Mouse (Mus musculus): ENCODE measurements around the gene Hist1h3c. TPM values are rescaled to one million over a fixed set of nuclear protein-coding genes. Genes with fewer than 3 reads are reported as not detected.
"Not testable (repeated sequence)": the region's sequence is repeated elsewhere in the genome, so short reads cannot be mapped to it uniquely, and the experiment has no call there.

Gene Hist1h3c
- polyA plus RNA-seq, 1 experiment from 2014 or later, result 6.6 TPM

- Histone ChIP-seq H3K4me2 (no peak overlapping the region), H3K4me3 (no peak overlapping the region), H3K9ac (no peak overlapping the region), H3K27ac (no peak overlapping the region), H3K36me3 (no peaks in the 10 kb centered on the region), H3K4me1 (no peaks in the 10 kb centered on the region), H3K9me3 (no peaks in the 10 kb centered on the region), H3K27me3 (no peaks in the 10 kb centered on the region)
- no peak for ATAC-seq (ENCODE audit: insufficient number of reproducible peaks, low FRiP score, low TSS enrichment, low read depth)
- WGBS, result 26% methylated on average over 8 of the region's 8 CpGs
Measured at GRCm38 (mm10) chr13:23732156-23732804, 13.1 kb downstream of the Hist1h3c start.

- H3K4me2 ChIP-seq, result no peak overlapping the region
- no peak overlapping the region for H3K27ac ChIP-seq
- H3K27me3 ChIP-seq, result no peaks in the 10 kb centered on the region
- ATAC-seq (ENCODE audit: insufficient number of reproducible peaks, low FRiP score, low TSS enrichment, low read depth), result no peak
- no peak overlapping the region for H3K4me3 ChIP-seq
- no peak overlapping the region for H3K9ac ChIP-seq
- no peaks in the 10 kb centered on the region for H3K4me1 ChIP-seq
- no peaks in the 10 kb centered on the region for H3K36me3 ChIP-seq
- no peaks in the 10 kb centered on the region for H3K9me3 ChIP-seq
- WGBS, result 39% methylated on average over 8 of the region's 8 CpGs
Measured at GRCm38 (mm10) chr13:23730479-23730878, 14.9 kb downstream of the Hist1h3c start.

- Histone ChIP-seq H3K4me1 (no peaks in the 10 kb centered on the region), H3K4me3 (no peak overlapping the region), H3K27ac (no peak overlapping the region), H3K36me3 (no peaks in the 10 kb centered on the region), H3K4me2 (no peak overlapping the region), H3K9ac (no peak overlapping the region), H3K27me3 (no peaks in the 10 kb centered on the region), H3K9me3 (no peaks in the 10 kb centered on the region)
- WGBS, result 94% methylated on average over 5 of the region's 5 CpGs
- ATAC-seq (ENCODE audit: insufficient number of reproducible peaks, low FRiP score, low TSS enrichment, low read depth), result no peak
Measured at GRCm38 (mm10) chr13:23729706-23730105, 15.7 kb downstream of the Hist1h3c start.

GRCm38 (mm10) chr13:23729192-23729525 is 16.2 kb downstream of the Hist1h3c start:
- 87% methylated on average over 9 of the region's 9 CpGs for WGBS
- H3K9me3 ChIP-seq, result no peaks in the 10 kb centered on the region
- no peak overlapping the region for H3K9ac ChIP-seq
- H3K4me3 ChIP-seq, result no peak overlapping the region
- no peak overlapping the region for H3K27ac ChIP-seq
- H3K36me3 ChIP-seq, result no peaks in the 10 kb centered on the region
- ATAC-seq (ENCODE audit: insufficient number of reproducible peaks, low FRiP score, low TSS enrichment, low read depth), result no peak
- no peaks in the 10 kb centered on the region for H3K27me3 ChIP-seq
- H3K4me2 ChIP-seq, result no peak overlapping the region
- H3K4me1 ChIP-seq, result no peaks in the 10 kb centered on the region

- no peak overlapping the region for H3K9ac ChIP-seq
- H3K4me2 ChIP-seq, result no peak overlapping the region
- ATAC-seq (ENCODE audit: insufficient number of reproducible peaks, low FRiP score, low TSS enrichment, low read depth), result no peak
- no peaks in the 10 kb centered on the region for H3K4me1 ChIP-seq
- WGBS, result 89% methylated on average over 18 of the region's 18 CpGs
- no peak overlapping the region for H3K4me3 ChIP-seq
- no peaks in the 10 kb centered on the region for H3K27me3 ChIP-seq
- H3K27ac ChIP-seq, result no peak overlapping the region
- no peaks in the 10 kb centered on the region for H3K9me3 ChIP-seq
- H3K36me3 ChIP-seq, result no peaks in the 10 kb centered on the region
Measured at GRCm38 (mm10) chr13:23728472-23729191, 16.8 kb downstream of the Hist1h3c start.

GRCm38 (mm10) chr13:23725213-23725612 is 20.2 kb downstream of the Hist1h3c start:
- no peak for ATAC-seq (ENCODE audit: insufficient number of reproducible peaks, low FRiP score, low TSS enrichment, low read depth)
- no peak overlapping the region for H3K27ac ChIP-seq
- H3K27me3 ChIP-seq, result no peaks in the 10 kb centered on the region
- no peak overlapping the region for H3K9ac ChIP-seq
- no CpG with 5 or more reads among the region's 1 CpGs for WGBS
- H3K4me2 ChIP-seq, result no peak overlapping the region
- H3K36me3 ChIP-seq, result no peaks in the 10 kb centered on the region
- no peak overlapping the region for H3K4me3 ChIP-seq
- no peaks in the 10 kb centered on the region for H3K9me3 ChIP-seq
- no peaks in the 10 kb centered on the region for H3K4me1 ChIP-seq

- H3K4me3 ChIP-seq, result no peak overlapping the region
- H3K9ac ChIP-seq, result no peak overlapping the region
- no peaks in the 10 kb centered on the region for H3K9me3 ChIP-seq
- H3K4me1 ChIP-seq, result no peaks in the 10 kb centered on the region
- no peak overlapping the region for H3K4me2 ChIP-seq
- WGBS, result 88% methylated on average over 4 of the region's 4 CpGs
- no peaks in the 10 kb centered on the region for H3K36me3 ChIP-seq
- H3K27me3 ChIP-seq, result no peaks in the 10 kb centered on the region
- H3K27ac ChIP-seq, result no peak overlapping the region
- no peak for ATAC-seq (ENCODE audit: insufficient number of reproducible peaks, low FRiP score, low TSS enrichment, low read depth)
Measured at GRCm38 (mm10) chr13:23724239-23724638, 21.2 kb downstream of the Hist1h3c start.

GRCm38 (mm10) chr13:23717593-23718245 is 27.7 kb downstream of the Hist1h3c start:
- H3K4me3 ChIP-seq; ATAC-seq (ENCODE audit: insufficient number of reproducible peaks, low FRiP score, low TSS enrichment, low read depth); H3K9me3 ChIP-seq; H3K4me1 ChIP-seq; H3K4me2 ChIP-seq; H3K27ac ChIP-seq; H3K36me3 ChIP-seq; H3K9ac ChIP-seq; H3K27me3 ChIP-seq: not testable (repeated sequence)
- WGBS, result 11% methylated on average over 2 of the region's 2 CpGs

GRCm38 (mm10) chr13:23717176-23717575 is 28.2 kb downstream of the Hist1h3c start:
- 52% methylated on average over 11 of the region's 11 CpGs for WGBS
- no peaks in the 10 kb centered on the region for H3K4me1 ChIP-seq

GRCm38 (mm10) chr13:23716261-23717042 is 28.9 kb downstream of the Hist1h3c start:
- Histone ChIP-seq H3K9ac (no peak overlapping the region), H3K4me3 (no peak overlapping the region), H3K27ac (no peak overlapping the region), H3K36me3 (no peaks in the 10 kb centered on the region), H3K27me3 (no peaks in the 10 kb centered on the region), H3K9me3 (no peaks in the 10 kb centered on the region), H3K4me1 (no peaks in the 10 kb centered on the region), H3K4me2 (no peak overlapping the region)
- ATAC-seq (ENCODE audit: insufficient number of reproducible peaks, low FRiP score, low TSS enrichment, low read depth), result no peak
- 88% methylated on average over 5 of the region's 5 CpGs for WGBS

More at GRCm38 (mm10) chr13:23717176-23717575, 28.2 kb downstream of the Hist1h3c start:
- no peak overlapping the region for H3K4me2 ChIP-seq
- H3K27ac ChIP-seq, result no peak overlapping the region
- H3K9me3 ChIP-seq, result no peaks in the 10 kb centered on the region
- no peak overlapping the region for H3K9ac ChIP-seq
- H3K4me3 ChIP-seq, result no peak overlapping the region
- no peaks in the 10 kb centered on the region for H3K36me3 ChIP-seq
- ATAC-seq (ENCODE audit: insufficient number of reproducible peaks, low FRiP score, low TSS enrichment, low read depth), result no peak
- no peaks in the 10 kb centered on the region for H3K27me3 ChIP-seq

- Histone ChIP-seq H3K4me3 (peak within 1 kb of the TSS; percentile 47), H3K27ac (no peak within 1 kb of the TSS), H3K4me2 (peak within 1 kb of the TSS; percentile 74), H3K36me3 (no peaks in the 10 kb centered on the region), H3K4me1 (0 out of 2 replicates have a peak, but pooled peaks cover 7% of the 10 kb centered on the region), H3K9ac (peak within 1 kb of the TSS; percentile 36; the same call in 1 of the 2 replicates), H3K9me3 (no peaks in the 10 kb centered on the region), H3K27me3 (no peaks in the 10 kb centered on the region)
- no peak for ATAC-seq (ENCODE audit: insufficient number of reproducible peaks, low FRiP score, low TSS enrichment, low read depth)
- WGBS, result 2% methylated on average over 17 of the region's 17 CpGs
Measured at GRCm38 (mm10) chr13:23710374-23711089, 34.9 kb downstream of the Hist1h3c start, which contains the start of gene Hfe. Gene Hfe (minus strand): TSS chr13:23710854.
